Mouse (Mus musculus) gastrocnemius, postnatal 25 days (tissue): ENCODE results near the gene Npat. TPM values are rescaled to one million over a fixed set of nuclear protein-coding genes. Genes with fewer than 3 reads are reported as not detected.

Experiments
- DNase-seq: peaks from one replicate; pipeline ENCODE4 v3.0.0; 2022
- long read RNA-seq, 2 experiments: library from polyadenylated mRNA; stranded (forward); transcript quantifications; one replicate each; pipeline ENCODE4 v2.0.0; 2021
- total RNA-seq, 2 experiments: library from RNA; stranded (reverse); gene quantifications; 1 replicate in 1 of 2; 2 replicates in 1 of 2; pipeline ENCODE4 v1.2.3; 2021

The Npat gene
- 1 to 10 TPM; 3.6 to 4.3 TPM for total RNA-seq
- long read RNA-seq, experiment 1 = 0 reads
- long read RNA-seq, experiment 2, full-length matches to known transcripts = 1 of 1 reads
- long read RNA-seq, experiment 2, partial matches to known transcripts = 0 of 1 reads
- long read RNA-seq, experiment 2, other reads (novel, unspliced or antisense) = 0 of 1 reads

GRCm38 (mm10) chr9:53536558-53537320 lies at the start of gene Npat, which contains the start of gene Atm:
Gene Npat, plus strand, starts transcription at chr9:53537047.
Gene Atm, minus strand, starts transcription at chr9:53536740.
- DNase-seq = peak; percentile 100

GRCm38 (mm10) chr9:53508053-53508452 lies 28.8 kb upstream of the Npat start:
- DNase-seq = no peak

- DNase-seq = no peak
Observed at GRCm38 (mm10) chr9:53514091-53514490, 22.8 kb upstream of the Npat start.

GRCm38 (mm10) chr9:53517373-53518009 lies 19.4 kb upstream of the Npat start:
- no peak for DNase-seq

GRCm38 (mm10) chr9:53535416-53536320 lies 1.2 kb upstream of the Npat start:
- no peak for DNase-seq

- DNase-seq = peak; percentile 4
Observed at GRCm38 (mm10) chr9:53537336-53537965, 604 bp downstream of the Npat start.

GRCm38 (mm10) chr9:53570662-53571061 lies 33.8 kb downstream of the Npat start:
- DNase-seq = no peak

GRCm38 (mm10) chr9:53572516-53573307 lies 35.9 kb downstream of the Npat start:
- DNase-seq = no peak

GRCm38 (mm10) chr9:53575721-53576120 lies 38.9 kb downstream of the Npat start:
- DNase-seq = no peak

- DNase-seq = no peak
Observed at GRCm38 (mm10) chr9:53581870-53582269, 45.0 kb downstream of the Npat start.

GRCm38 (mm10) chr9:53594764-53595163 lies 57.9 kb downstream of the Npat start:
- peak; percentile 40 for DNase-seq

GRCm38 (mm10) chr9:53596971-53597600 lies 60.2 kb downstream of the Npat start:
- DNase-seq = no peak

- no peak for DNase-seq
Observed at GRCm38 (mm10) chr9:53598631-53599030, 61.8 kb downstream of the Npat start.

GRCm38 (mm10) chr9:53601541-53601940 lies 64.7 kb downstream of the Npat start:
- DNase-seq = no peak

- DNase-seq = no peak
Observed at GRCm38 (mm10) chr9:53603384-53603783, 66.5 kb downstream of the Npat start.

GRCm38 (mm10) chr9:53603849-53604248 lies 67.0 kb downstream of the Npat start:
- DNase-seq = no peak

- no peak for DNase-seq
Observed at GRCm38 (mm10) chr9:53604954-53605353, 68.1 kb downstream of the Npat start.

- DNase-seq = no peak
Observed at GRCm38 (mm10) chr9:53607192-53607591, 70.3 kb downstream of the Npat start.

- no peak for DNase-seq
Observed at GRCm38 (mm10) chr9:53607816-53608215, 71.0 kb downstream of the Npat start.

- no peak for DNase-seq
Observed at GRCm38 (mm10) chr9:53609306-53609967, 72.6 kb downstream of the Npat start.
